Mouse (Mus musculus) forebrain, embryonic 11.5 days (tissue): Measurements from ENCODE around the gene Asb7. TPM values are rescaled to one million over a fixed set of nuclear protein-coding genes. Genes with fewer than 3 reads are reported as not detected.
A peak's percentile ranks its signal among the peaks of the same experiment; 100 is the strongest.

Experiments
- ATAC-seq: fragments of 200-750 bp; cut with Nextera tagmentation; replicated peaks from 2 replicates; pipeline ENCODE4 v1.8.0; 2017; ENCODE audit warnings: moderate TSS enrichment; ENCODE audit not compliant: low FRiP score
- DNase-seq: peaks from one replicate; pipeline ENCODE4 v3.0.0-alpha.2; 2017; ENCODE audit warnings: low spot score
- H3K27ac ChIP-seq: fragments of 300-500 bp; sonication (generic); 2 replicates; pipeline ENCODE4 v1.5.1; 2014; ENCODE audit warnings: low read depth, low read length
- H3K27me3 ChIP-seq: fragments of 300-500 bp; sonication (generic); 2 replicates; pipeline ENCODE4 v1.6.1; 2014; ENCODE audit warnings: mild to moderate bottlenecking, low read length, mixed read lengths; ENCODE audit not compliant: control insufficient read depth, insufficient read depth
- H3K36me3 ChIP-seq: fragments of 300-500 bp; sonication (generic); 2 replicates; pipeline ENCODE4 v1.6.1; 2014; ENCODE audit warnings: mild to moderate bottlenecking, low read length, moderate library complexity, mixed read lengths; ENCODE audit not compliant: control insufficient read depth, insufficient read depth
- H3K4me1 ChIP-seq: fragments of 300-500 bp; sonication (generic); replicated peaks from 2 replicates; pipeline ENCODE4 v1.6.1; 2014; ENCODE audit warnings: low read length, mixed read lengths; ENCODE audit not compliant: control insufficient read depth, insufficient read depth
- H3K4me2 ChIP-seq: fragments of 300-500 bp; sonication (generic); 2 replicates; pipeline ENCODE4 v1.6.1; 2014; ENCODE audit warnings: low read depth, mild to moderate bottlenecking, low read length, moderate library complexity, mixed read lengths; ENCODE audit not compliant: severe bottlenecking
- H3K4me3 ChIP-seq: fragments of 300-500 bp; sonication (generic); 2 replicates; pipeline ENCODE4 v1.5.1; 2014; ENCODE audit warnings: low read depth, low read length
- H3K9ac ChIP-seq: fragments of 300-500 bp; sonication (generic); 2 replicates; pipeline ENCODE4 v1.6.1; 2014; ENCODE audit warnings: low read length
- H3K9me3 ChIP-seq: fragments of 300-500 bp; sonication (generic); 2 replicates; pipeline ENCODE4 v1.6.1; 2016; ENCODE audit warnings: low read length, mixed read lengths; ENCODE audit not compliant: control insufficient read depth
- WGBS: fragments of 180-500 bp; shearing (Covaris S2); extraction: QIAGEN DNeasy Blood & Tissue Kit; methylation state at CpG from one replicate; pipeline ENCODE4 v1.1.7; 2014; 5-methylcytosine and 5-hydroxymethylcytosine counted together
- polyA plus RNA-seq: library from polyadenylated mRNA; unstranded; fragments of >200 nt; fragmentation: Nextera tagmentation; extraction: Ambion mirVana; gene quantifications from 2 replicates; pipeline ENCODE4 v1.2.1, GENCODE M21; 2014

The Asb7 gene
- polyA plus RNA-seq, 1 experiment from 2014 or later: 21.5 TPM

GRCm38 (mm10) chr7:66724514-66724913 is 35.1 kb upstream of the Asb7 start:
- no peak overlapping the region for H3K9ac ChIP-seq
- H3K4me1 ChIP-seq: no peaks in the 10 kb centered on the region
- no peaks in the 10 kb centered on the region for H3K27me3 ChIP-seq
- ATAC-seq: no peak
- H3K4me3 ChIP-seq: no peak overlapping the region
- no peak overlapping the region for H3K4me2 ChIP-seq
- H3K9me3 ChIP-seq: no peaks in the 10 kb centered on the region
- no peak for DNase-seq
- H3K27ac ChIP-seq: no peak overlapping the region
- H3K36me3 ChIP-seq: no peaks in the 10 kb centered on the region
- 85% methylated on average over 4 of the region's 4 CpGs for WGBS

DNA sequence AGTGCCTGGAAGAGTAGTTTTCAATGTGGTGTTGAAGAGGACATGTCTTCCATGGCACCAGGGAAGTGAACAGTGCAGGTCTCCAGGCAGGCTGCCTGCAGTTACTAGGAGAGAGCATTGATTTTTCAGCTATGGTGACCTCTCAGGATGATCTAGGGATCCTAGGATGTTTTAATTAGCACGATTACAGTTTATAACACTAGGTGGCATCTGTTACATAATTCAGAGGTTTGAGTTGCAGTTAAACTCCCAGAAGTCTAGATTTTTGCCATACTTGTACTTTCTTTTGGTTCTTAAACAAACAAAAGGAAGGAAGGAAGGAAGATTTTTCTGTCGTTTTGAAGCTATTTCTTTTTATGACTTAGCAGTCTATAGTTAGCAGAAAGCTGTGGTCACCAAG is 21.8 kb upstream of the Asb7 start:
- no peaks in the 10 kb centered on the region for H3K9me3 ChIP-seq
- H3K4me1 ChIP-seq: no peaks in the 10 kb centered on the region
- H3K9ac ChIP-seq: no peak overlapping the region
- no peaks in the 10 kb centered on the region for H3K36me3 ChIP-seq
- DNase-seq: no peak
- no peaks in the 10 kb centered on the region for H3K27me3 ChIP-seq
- H3K27ac ChIP-seq: no peak overlapping the region
- no peak for ATAC-seq
- H3K4me2 ChIP-seq: no peak overlapping the region
- no peak overlapping the region for H3K4me3 ChIP-seq
- WGBS: 73% methylated on average over 2 of the region's 2 CpGs

GRCm38 (mm10) chr7:66704631-66705030 is 15.2 kb upstream of the Asb7 start:
- 87% methylated on average over 3 of the region's 3 CpGs for WGBS
- H3K9me3 ChIP-seq: no peaks in the 10 kb centered on the region
- no peaks in the 10 kb centered on the region; the same call in 1 of the 2 replicates for H3K36me3 ChIP-seq
- no peak for ATAC-seq
- H3K4me3 ChIP-seq: no peak overlapping the region
- no peaks in the 10 kb centered on the region for H3K27me3 ChIP-seq
- H3K4me1 ChIP-seq: no peaks in the 10 kb centered on the region
- no peak overlapping the region for H3K9ac ChIP-seq
- DNase-seq: no peak
- H3K27ac ChIP-seq: no peak overlapping the region
- H3K4me2 ChIP-seq: no peak overlapping the region

- DNase-seq: no peak
- Histone ChIP-seq H3K4me1 (no peaks in the 10 kb centered on the region), H3K27ac (no peak overlapping the region), H3K9ac (no peak overlapping the region), H3K27me3 (no peaks in the 10 kb centered on the region), H3K4me2 (no peak overlapping the region), H3K9me3 (no peaks in the 10 kb centered on the region), H3K4me3 (no peak overlapping the region), H3K36me3 (no peaks in the 10 kb centered on the region; the same call in 1 of the 2 replicates)
- WGBS: 87% methylated on average over 7 of the region's 7 CpGs
- ATAC-seq: no peak
Observed at GRCm38 (mm10) chr7:66702721-66703120, 13.3 kb upstream of the Asb7 start.

DNA sequence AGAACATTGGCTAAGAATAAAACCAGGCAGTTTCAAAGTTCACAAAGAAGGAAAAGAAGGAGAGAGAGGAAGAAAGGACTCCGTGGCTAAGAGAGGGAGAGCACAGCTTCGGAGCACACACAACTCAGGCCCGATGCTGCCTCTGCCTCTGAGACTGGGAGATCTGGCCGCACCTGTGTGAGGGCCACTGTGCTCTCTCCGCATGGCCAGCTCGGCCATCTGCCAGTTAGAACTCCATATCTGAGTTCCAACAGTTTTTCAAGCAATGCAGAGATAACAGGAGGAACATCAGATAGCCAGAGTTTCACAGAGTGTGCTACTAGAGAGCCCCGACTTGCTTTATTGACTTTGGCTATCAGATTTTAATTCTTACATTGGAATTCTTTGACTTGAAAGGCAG is 5.1 kb upstream of the Asb7 start:
- Histone ChIP-seq H3K4me1 (no peaks in the 10 kb centered on the region), H3K27me3 (no peaks in the 10 kb centered on the region), H3K4me3 (no peak overlapping the region), H3K9me3 (no peaks in the 10 kb centered on the region), H3K4me2 (no peak overlapping the region), H3K27ac (no peak overlapping the region), H3K9ac (no peak overlapping the region), H3K36me3 (no peaks in the 10 kb centered on the region)
- no peak for DNase-seq
- ATAC-seq: no peak
- WGBS: 81% methylated on average over 7 of the region's 7 CpGs

- Histone ChIP-seq H3K4me3 (peak within 1 kb of the TSS; percentile 80), H3K4me2 (peak within 1 kb of the TSS; percentile 89), H3K27me3 (no peaks in the 10 kb centered on the region), H3K9ac (peak within 1 kb of the TSS; percentile 84), H3K36me3 (no peaks in the 10 kb centered on the region), H3K4me1 (peaks cover 4% of the 10 kb centered on the region; the same call in 1 of the 2 replicates), H3K9me3 (no peaks in the 10 kb centered on the region), H3K27ac (peak within 1 kb of the TSS; percentile 86)
- DNase-seq: peak; percentile 99
- peak; percentile 98 for ATAC-seq
- under 1% methylated on average over 52 of the region's 52 CpGs for WGBS
Observed at GRCm38 (mm10) chr7:66689620-66690360, 394 bp upstream of the Asb7 start, which contains the start of gene Lins1. Gene Lins1 (plus strand): TSS chr7:66689889.

GRCm38 (mm10) chr7:66688721-66689120 is 675 bp downstream of the Asb7 start:
- Histone ChIP-seq H3K27ac (peak overlapping the region; percentile 46; the same call in 1 of the 2 replicates), H3K36me3 (no peaks in the 10 kb centered on the region), H3K9me3 (no peaks in the 10 kb centered on the region), H3K4me2 (peak overlapping the region; percentile 89), H3K27me3 (no peaks in the 10 kb centered on the region), H3K4me3 (peak overlapping the region; percentile 80), H3K4me1 (peaks cover 4% of the 10 kb centered on the region; the same call in 1 of the 2 replicates), H3K9ac (peak overlapping the region; percentile 79)
- WGBS: 1% methylated on average over 5 of the region's 5 CpGs
- ATAC-seq (no peak; the same call in 1 of the 2 replicates), DNase-seq (no peak)

GRCm38 (mm10) chr7:66682119-66682863 is 7.1 kb downstream of the Asb7 start:
- Histone ChIP-seq H3K36me3 (peaks cover 7% of the 10 kb centered on the region; the same call in 1 of the 2 replicates), H3K9me3 (no peaks in the 10 kb centered on the region), H3K4me1 (no peaks in the 10 kb centered on the region), H3K9ac (no peak overlapping the region), H3K4me3 (no peak overlapping the region), H3K4me2 (no peak overlapping the region), H3K27ac (no peak overlapping the region), H3K27me3 (no peaks in the 10 kb centered on the region)
- WGBS: 89% methylated on average over 5 of the region's 5 CpGs
- DNase-seq: no peak
- ATAC-seq: no peak
